In genomic region chr1:138992384-138993138, GRCm38 (mm10) we compare ENCODE assay signal across 11 mouse cellular contexts. TPM values are rescaled to one million over a fixed set of nuclear protein-coding genes. Genes with fewer than 3 reads are reported as not detected.
DNase-seq lines count a peak whose midpoint lies in the region; ATAC-seq lines count a peak whose summit lies in the region.
"Had no signal": no experiment of that assay in that cellular context is flagged by ENCODE, and none has a peak within 500 bp of the region (broad histone marks: within the 10 kb centered on the region; RNA-seq: fewer than 3 reads in every experiment).

No protein-coding gene starts in this region.

- no peak overlapping the region for H3K4me2 ChIP-seq in forebrain, embryonic 14.5 days (ENCODE audit: low read length)
- no peak overlapping the region for H3K4me2 ChIP-seq in forebrain, embryonic 12.5 days
- no peak overlapping the region for H3K4me2 ChIP-seq in liver, embryonic 16.5 days (ENCODE audit: low read depth, low read length)
- no peak overlapping the region for H3K4me2 ChIP-seq in liver, embryonic 11.5 days
- H3K4me2 ChIP-seq: embryonic facial prominence, embryonic 12.5 days had no signal

- H3K4me1 ChIP-seq in forebrain, embryonic 14.5 days (ENCODE audit: control insufficient read depth, insufficient read depth, low read length) = peaks cover 7% of the 10 kb centered on the region; the same call in 1 of the 2 replicates
- H3K4me1 ChIP-seq in forebrain, embryonic 12.5 days = peaks cover 18% of the 10 kb centered on the region
- no peaks in the 10 kb centered on the region for H3K4me1 ChIP-seq in liver, embryonic 16.5 days (ENCODE audit: control insufficient read depth, low read depth, low read length)
- H3K4me1 ChIP-seq in liver, embryonic 11.5 days (replicated peaks; ENCODE audit: control insufficient read depth, insufficient read depth, low read length) = no peaks in the 10 kb centered on the region
- H3K4me1 ChIP-seq: embryonic facial prominence, embryonic 12.5 days had no signal

- peak; percentile 55 for DNase-seq in forebrain, embryonic 14.5 days (ENCODE audit: low spot score)
- no peak for DNase-seq in liver, embryonic 11.5 days (ENCODE audit: low spot score)
- DNase-seq in adipocyte (ENCODE audit: low spot score) = peak; percentile 20
- DNase-seq in kidney, postnatal 36 days = peak; percentile 21 to 51
- DNase-seq in spleen, postnatal 10 days (ENCODE audit: low spot score in 2 of 2) = no peak
- DNase-seq in thymus, postnatal 14 days = no peak
- DNase-seq: gastrocnemius, postnatal 14 days had no signal

- H3K36me3 ChIP-seq in forebrain, embryonic 14.5 days (ENCODE audit: control insufficient read depth, insufficient read depth, low read length) = no peaks in the 10 kb centered on the region
- H3K36me3 ChIP-seq in forebrain, embryonic 12.5 days (replicated peaks) = no peaks in the 10 kb centered on the region
- no peaks in the 10 kb centered on the region for H3K36me3 ChIP-seq in liver, embryonic 16.5 days (ENCODE audit: control insufficient read depth, insufficient read depth)
- no peaks in the 10 kb centered on the region for H3K36me3 ChIP-seq in liver, embryonic 11.5 days (ENCODE audit: control insufficient read depth, insufficient read depth, low read length)
- H3K36me3 ChIP-seq: embryonic facial prominence, embryonic 12.5 days had no signal

- peak; percentile 62; the same call in 1 of the 2 replicates for ATAC-seq in forebrain, embryonic 14.5 days
- no peak for ATAC-seq in forebrain, embryonic 12.5 days (ENCODE audit: low FRiP score)
- peak; percentile 39; the same call in 1 of the 2 replicates for ATAC-seq in liver, embryonic 16.5 days (ENCODE audit: low read depth)
- no peak for ATAC-seq in liver, embryonic 11.5 days (replicated peaks; ENCODE audit: low FRiP score)
- ATAC-seq: inflammation-experienced regulatory T-cells, adult 6 months had no signal

- no peaks in the 10 kb centered on the region for H3K9me3 ChIP-seq in forebrain, embryonic 14.5 days (replicated peaks; ENCODE audit: control insufficient read depth, low read length)
- H3K9me3 ChIP-seq in forebrain, embryonic 12.5 days = no peaks in the 10 kb centered on the region
- H3K9me3 ChIP-seq in liver, embryonic 16.5 days (replicated peaks; ENCODE audit: control insufficient read depth, low read length) = no peaks in the 10 kb centered on the region
- no peaks in the 10 kb centered on the region for H3K9me3 ChIP-seq in liver, embryonic 11.5 days (ENCODE audit: control insufficient read depth, low read length)
- H3K9me3 ChIP-seq: embryonic facial prominence, embryonic 12.5 days had no signal

- no peak overlapping the region for H3K4me3 ChIP-seq in forebrain, embryonic 14.5 days (ENCODE audit: low read depth, low read length)
- no peak overlapping the region for H3K4me3 ChIP-seq in forebrain, embryonic 12.5 days (replicated peaks)
- no peak overlapping the region for H3K4me3 ChIP-seq in liver, embryonic 16.5 days (ENCODE audit: low read depth, low read length)
- no peak overlapping the region for H3K4me3 ChIP-seq in liver, embryonic 11.5 days (ENCODE audit: low read depth, low read length)
- H3K4me3 ChIP-seq: embryonic facial prominence, embryonic 12.5 days had no signal

- no peak overlapping the region for H3K9ac ChIP-seq in forebrain, embryonic 14.5 days (ENCODE audit: low read length)
- H3K9ac ChIP-seq in forebrain, embryonic 12.5 days = no peak overlapping the region
- no peak overlapping the region for H3K9ac ChIP-seq in liver, embryonic 16.5 days (ENCODE audit: low read depth, low read length)
- no peak overlapping the region for H3K9ac ChIP-seq in liver, embryonic 11.5 days (ENCODE audit: low read depth, low read length)
- H3K9ac ChIP-seq: embryonic facial prominence, embryonic 12.5 days had no signal

- H3K27ac ChIP-seq in forebrain, embryonic 14.5 days (ENCODE audit: low read depth, low read length) = no peak overlapping the region
- no peak overlapping the region for H3K27ac ChIP-seq in forebrain, embryonic 12.5 days
- no peak overlapping the region for H3K27ac ChIP-seq in liver, embryonic 16.5 days (ENCODE audit: low read length)
- H3K27ac ChIP-seq in liver, embryonic 11.5 days (ENCODE audit: low read depth, low read length) = no peak overlapping the region
- H3K27ac ChIP-seq: embryonic facial prominence, embryonic 12.5 days had no signal

- H3K27me3 ChIP-seq in forebrain, embryonic 14.5 days (replicated peaks; ENCODE audit: control insufficient read depth, insufficient read depth, low read length) = no peaks in the 10 kb centered on the region
- no peaks in the 10 kb centered on the region for H3K27me3 ChIP-seq in forebrain, embryonic 12.5 days
- H3K27me3 ChIP-seq in liver, embryonic 16.5 days (ENCODE audit: control insufficient read depth, insufficient read depth, low read depth, low read length) = no peaks in the 10 kb centered on the region
- H3K27me3 ChIP-seq in liver, embryonic 11.5 days (replicated peaks; ENCODE audit: control insufficient read depth, insufficient read depth, low read length) = no peaks in the 10 kb centered on the region
- H3K27me3 ChIP-seq: embryonic facial prominence, embryonic 12.5 days had no signal

- 53% methylated on average over 5 of the region's 5 CpGs for WGBS in forebrain, embryonic 14.5 days
- WGBS in forebrain, embryonic 12.5 days = 68% methylated on average over 5 of the region's 5 CpGs
- WGBS in liver, embryonic 16.5 days (ENCODE audit: insufficient replicate concordance) = 69% methylated on average over 5 of the region's 5 CpGs
- WGBS in liver, embryonic 11.5 days = 78% methylated on average over 5 of the region's 5 CpGs

RNA-seq across cellular contexts. Expression of gene Dennd1b, which starts 29.3 kb away (rescaled TPM):
- 6.1 and 8.4 TPM in 2 replicates for polyA plus RNA-seq in forebrain, embryonic 14.5 days (2014; fragmentation: Nextera tagmentation; extraction: Ambion mirVana)
- 12.9 and 14.5 TPM in 2 replicates for polyA plus RNA-seq in forebrain, embryonic 12.5 days (2016; fragmentation: Nextera tagmentation; extraction: Ambion mirVana)
- 1.8 and 3.1 TPM in 2 replicates for polyA plus RNA-seq in liver, embryonic 16.5 days (2015; fragmentation: Nextera tagmentation; extraction: Ambion mirVana)
- polyA plus RNA-seq in liver, embryonic 11.5 days (2014; fragmentation: Nextera tagmentation; extraction: Ambion mirVana) = 5.4 and 8.0 TPM in 2 replicates

Comparison
In these comparisons a context has a peak if more than half of its experiments do, and no peak if none do; other contexts are left out.
1. ATAC-seq: peak in forebrain, embryonic 14.5 days (single experiment) and liver, embryonic 16.5 days (single experiment); none in forebrain, embryonic 12.5 days (single experiment) and liver, embryonic 11.5 days (single experiment).
2. DNase-seq: peak in forebrain, embryonic 14.5 days (single experiment), adipocyte (single experiment) and kidney, postnatal 36 days (2 of 2); none in liver, embryonic 11.5 days (single experiment), spleen, postnatal 10 days (0 of 2) and thymus, postnatal 14 days (single experiment).